Mouse (Mus musculus): ENCODE data around the gene Fam222a. TPM values are rescaled to one million over a fixed set of nuclear protein-coding genes. Genes with fewer than 3 reads are reported as not detected.

Fam222a gene
- polyA plus RNA-seq, 1 experiment from 2014 or later, result 1.2 TPM

DNA sequence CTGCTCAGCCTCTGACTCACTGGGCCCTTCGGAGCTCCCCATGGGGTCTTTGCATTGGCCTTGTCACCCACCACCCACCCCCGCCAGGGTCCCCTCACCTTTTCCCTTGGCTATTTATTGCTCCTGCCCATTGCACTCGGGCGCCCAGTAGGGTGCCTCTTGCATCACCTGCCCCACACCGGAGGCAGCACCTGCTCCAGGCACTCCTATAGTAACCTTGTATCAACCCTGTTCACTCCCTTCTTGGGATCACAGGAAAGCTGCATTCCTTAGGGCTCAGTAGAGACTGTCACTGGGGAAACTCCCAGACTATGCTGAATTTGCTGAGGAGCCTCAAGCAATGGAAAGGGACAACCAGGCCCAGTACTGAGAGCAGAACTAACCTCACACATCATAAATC is 6.9 kb upstream of the Fam222a start:
- 41% methylated on average over 5 of the region's 5 CpGs for WGBS
- Histone ChIP-seq H3K27ac (no peak overlapping the region; the same call in 1 of the 2 replicates), H3K4me1 (peaks cover 37% of the 10 kb centered on the region), H3K36me3 (no peaks in the 10 kb centered on the region), H3K27me3 (peaks cover 7% of the 10 kb centered on the region), H3K9me3 (no peaks in the 10 kb centered on the region), H3K9ac (no peak overlapping the region), H3K4me2 (no peak overlapping the region), H3K4me3 (no peak overlapping the region)
- ATAC-seq (ENCODE audit: insufficient number of reproducible peaks, insufficient read depth, low FRiP score, low TSS enrichment, low read depth), result no peak

DNA sequence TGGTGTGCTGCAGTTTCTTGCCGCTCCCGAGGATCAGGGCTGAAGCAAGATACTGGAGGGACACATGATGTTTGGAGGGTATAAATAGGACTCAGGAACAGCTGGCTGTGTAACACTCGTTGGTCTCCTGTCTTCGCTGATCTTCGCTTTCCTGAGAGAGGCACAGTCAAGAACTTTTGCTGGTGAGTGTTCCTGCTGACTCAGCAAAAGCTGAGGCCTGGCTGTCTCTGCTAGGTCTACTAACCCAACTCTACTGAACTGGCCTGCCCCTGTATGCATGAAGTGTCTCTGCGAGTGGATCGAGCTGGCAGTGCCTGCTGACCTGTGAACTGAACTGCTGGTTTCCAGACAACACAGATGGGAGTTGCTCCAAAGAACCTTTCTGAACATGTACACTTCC is 3.8 kb upstream of the Fam222a start:
- H3K4me2 ChIP-seq, result no peak overlapping the region
- ATAC-seq (ENCODE audit: insufficient number of reproducible peaks, insufficient read depth, low FRiP score, low TSS enrichment, low read depth), result no peak
- H3K27ac ChIP-seq, result no peak overlapping the region
- no peaks in the 10 kb centered on the region for H3K36me3 ChIP-seq
- H3K9me3 ChIP-seq, result no peaks in the 10 kb centered on the region
- H3K9ac ChIP-seq, result no peak overlapping the region
- peaks cover 35% of the 10 kb centered on the region for H3K4me1 ChIP-seq
- H3K27me3 ChIP-seq, result peaks cover 15% of the 10 kb centered on the region
- 93% methylated on average over 7 of the region's 7 CpGs for WGBS
- H3K4me3 ChIP-seq, result no peak overlapping the region

DNA sequence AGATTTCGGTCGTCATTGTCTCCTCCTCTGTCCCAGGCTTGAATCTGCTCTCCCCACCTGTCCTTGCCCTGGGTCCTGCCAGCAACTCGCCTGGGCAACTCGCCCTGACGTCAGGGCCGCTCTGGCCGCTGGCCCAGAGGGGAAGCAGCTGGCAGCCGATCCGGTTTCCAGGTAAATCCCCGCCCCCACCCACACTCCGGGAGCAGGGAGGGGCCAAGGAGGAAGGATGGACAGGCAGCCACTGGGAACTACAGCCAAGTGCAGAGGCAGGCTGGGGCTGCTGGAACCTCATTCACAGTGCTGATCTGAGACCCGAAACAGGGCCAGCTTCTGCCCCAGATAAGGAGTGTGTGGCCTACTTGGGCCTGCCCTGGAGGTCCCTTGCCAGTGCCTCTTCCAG is 2.5 kb upstream of the Fam222a start:
- no peak overlapping the region for H3K4me3 ChIP-seq
- WGBS, result 7% methylated on average over 12 of the region's 12 CpGs

DNA sequence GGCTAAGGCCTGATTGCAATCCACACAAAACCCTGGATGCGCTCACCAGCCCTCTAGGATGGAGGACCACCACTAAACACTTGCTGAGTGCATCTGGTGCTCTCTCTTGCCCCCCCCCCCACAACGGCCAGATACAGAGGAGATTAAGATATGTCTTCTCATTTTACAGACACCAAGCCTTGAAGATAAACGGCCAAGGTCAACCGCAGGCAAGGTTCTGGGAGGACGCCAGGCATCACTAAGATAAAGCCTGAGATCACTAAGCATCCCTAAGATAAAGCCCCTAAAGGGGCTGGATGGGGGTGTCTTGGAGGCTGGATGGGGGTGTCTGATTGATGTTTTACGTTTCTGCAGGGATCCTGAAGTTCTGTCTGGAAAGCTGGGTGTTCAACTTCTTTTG is 2.1 kb upstream of the Fam222a start:
- Histone ChIP-seq H3K9ac (no peak overlapping the region), H3K4me3 (no peak overlapping the region), H3K4me1 (peaks cover 46% of the 10 kb centered on the region), H3K27ac (no peak overlapping the region), H3K9me3 (no peaks in the 10 kb centered on the region), H3K36me3 (no peaks in the 10 kb centered on the region), H3K4me2 (no peak overlapping the region; the same call in 1 of the 2 replicates), H3K27me3 (peaks cover 29% of the 10 kb centered on the region)
- WGBS, result 56% methylated on average over 6 of the region's 6 CpGs
- ATAC-seq (ENCODE audit: insufficient number of reproducible peaks, insufficient read depth, low FRiP score, low TSS enrichment, low read depth), result no peak

More for the DNA sequence above, 2.5 kb upstream of the Fam222a start:
- Histone ChIP-seq H3K36me3 (no peaks in the 10 kb centered on the region), H3K4me1 (peaks cover 46% of the 10 kb centered on the region), H3K27ac (no peak overlapping the region), H3K27me3 (peaks cover 25% of the 10 kb centered on the region), H3K9me3 (no peaks in the 10 kb centered on the region), H3K4me2 (peak overlapping the region; percentile 33), H3K9ac (peak overlapping the region; percentile 12; the same call in 1 of the 2 replicates)
- no peak for ATAC-seq (ENCODE audit: insufficient number of reproducible peaks, insufficient read depth, low FRiP score, low TSS enrichment, low read depth)

DNA sequence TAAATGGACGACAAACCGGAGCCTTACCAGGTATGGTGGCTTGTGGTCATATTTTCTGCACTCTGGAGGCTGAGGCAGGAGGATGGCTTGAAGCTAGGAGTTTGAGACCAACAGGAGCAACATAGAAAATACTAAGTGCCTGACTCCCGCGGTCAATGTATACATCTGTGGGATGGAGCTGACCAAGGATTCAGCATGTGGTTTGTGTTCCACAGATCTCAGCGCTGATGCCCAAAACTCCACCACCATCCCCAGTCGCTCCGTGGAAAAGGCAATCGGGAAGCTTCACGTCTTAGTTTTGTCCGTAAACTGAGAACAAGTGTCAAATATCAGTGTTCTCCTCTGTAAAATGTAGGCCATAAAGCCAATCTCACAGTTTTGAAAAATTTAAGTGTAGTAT is 1.4 kb upstream of the Fam222a start:
- 80% methylated on average over 10 of the region's 10 CpGs for WGBS
- Histone ChIP-seq H3K9me3 (no peaks in the 10 kb centered on the region), H3K27ac (no peak overlapping the region), H3K4me3 (peak overlapping the region; percentile 70; the same call in 1 of the 2 replicates), H3K4me1 (peaks cover 49% of the 10 kb centered on the region), H3K27me3 (peaks cover 36% of the 10 kb centered on the region), H3K36me3 (no peaks in the 10 kb centered on the region), H3K4me2 (peak overlapping the region; percentile 99; the same call in 1 of the 2 replicates), H3K9ac (no peak overlapping the region)
- ATAC-seq (ENCODE audit: insufficient number of reproducible peaks, insufficient read depth, low FRiP score, low TSS enrichment, low read depth), result no peak

DNA sequence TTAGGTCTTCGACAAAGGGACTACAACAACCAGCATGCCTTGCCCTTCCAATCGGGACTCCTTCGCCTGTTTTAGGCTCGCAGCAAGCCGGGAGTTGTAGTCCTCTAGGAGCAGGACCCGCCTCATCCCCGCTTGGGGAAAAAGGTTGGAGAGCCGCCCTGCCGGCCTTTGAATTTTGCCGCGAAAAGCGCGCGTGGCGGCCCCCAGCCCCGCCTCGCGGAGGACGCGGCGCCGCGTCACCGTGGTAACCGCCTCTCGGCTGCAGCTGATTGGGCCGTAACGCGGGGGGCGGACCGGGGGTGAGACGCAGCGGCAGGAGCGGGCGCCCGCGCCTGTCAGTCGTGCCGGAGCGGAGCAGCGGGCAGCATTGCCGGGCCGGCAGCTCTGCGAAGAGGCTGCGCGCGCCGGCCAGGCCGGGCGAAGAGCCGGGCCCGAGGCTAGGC is 720 bp upstream of the Fam222a start:
- Histone ChIP-seq H3K27ac (peak overlapping the region; percentile 62), H3K9me3 (no peaks in the 10 kb centered on the region), H3K4me1 (peaks cover 55% of the 10 kb centered on the region), H3K4me2 (peak overlapping the region; percentile 99), H3K27me3 (peaks cover 43% of the 10 kb centered on the region), H3K9ac (peak overlapping the region; percentile 73), H3K4me3 (peak overlapping the region; percentile 70), H3K36me3 (no peaks in the 10 kb centered on the region)
- peak; percentile 89 for ATAC-seq (ENCODE audit: insufficient number of reproducible peaks, insufficient read depth, low FRiP score, low TSS enrichment, low read depth)
- under 1% methylated on average over 44 of the region's 52 CpGs for WGBS

DNA sequence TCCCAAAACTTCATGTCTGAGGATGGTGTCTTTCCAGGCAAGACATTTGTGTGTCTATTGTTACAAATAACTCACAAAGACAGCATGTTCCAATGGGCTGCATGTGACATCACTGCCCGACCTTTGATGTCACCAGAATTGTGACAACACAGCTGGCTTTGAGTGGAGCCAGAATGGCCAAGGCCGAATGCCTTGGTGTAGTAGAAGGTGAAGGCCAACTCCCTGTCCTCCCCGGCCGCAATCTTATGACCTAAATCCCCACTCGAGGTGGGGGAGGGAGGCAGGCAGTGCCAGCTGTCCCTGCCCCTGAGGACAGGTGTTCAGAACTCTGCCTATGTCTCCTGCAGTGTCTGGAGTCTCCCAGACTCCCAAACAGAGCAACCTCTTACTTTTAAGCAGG is 1.0 kb downstream of the Fam222a start:
- Histone ChIP-seq H3K27ac (no peak overlapping the region), H3K9ac (no peak overlapping the region), H3K4me2 (peak overlapping the region; percentile 99), H3K4me1 (peaks cover 71% of the 10 kb centered on the region), H3K27me3 (peaks cover 60% of the 10 kb centered on the region), H3K9me3 (no peaks in the 10 kb centered on the region), H3K36me3 (no peaks in the 10 kb centered on the region), H3K4me3 (peak overlapping the region; percentile 70)
- no peak for ATAC-seq (ENCODE audit: insufficient number of reproducible peaks, insufficient read depth, low FRiP score, low TSS enrichment, low read depth)
- 24% methylated on average over 5 of the region's 5 CpGs for WGBS

DNA sequence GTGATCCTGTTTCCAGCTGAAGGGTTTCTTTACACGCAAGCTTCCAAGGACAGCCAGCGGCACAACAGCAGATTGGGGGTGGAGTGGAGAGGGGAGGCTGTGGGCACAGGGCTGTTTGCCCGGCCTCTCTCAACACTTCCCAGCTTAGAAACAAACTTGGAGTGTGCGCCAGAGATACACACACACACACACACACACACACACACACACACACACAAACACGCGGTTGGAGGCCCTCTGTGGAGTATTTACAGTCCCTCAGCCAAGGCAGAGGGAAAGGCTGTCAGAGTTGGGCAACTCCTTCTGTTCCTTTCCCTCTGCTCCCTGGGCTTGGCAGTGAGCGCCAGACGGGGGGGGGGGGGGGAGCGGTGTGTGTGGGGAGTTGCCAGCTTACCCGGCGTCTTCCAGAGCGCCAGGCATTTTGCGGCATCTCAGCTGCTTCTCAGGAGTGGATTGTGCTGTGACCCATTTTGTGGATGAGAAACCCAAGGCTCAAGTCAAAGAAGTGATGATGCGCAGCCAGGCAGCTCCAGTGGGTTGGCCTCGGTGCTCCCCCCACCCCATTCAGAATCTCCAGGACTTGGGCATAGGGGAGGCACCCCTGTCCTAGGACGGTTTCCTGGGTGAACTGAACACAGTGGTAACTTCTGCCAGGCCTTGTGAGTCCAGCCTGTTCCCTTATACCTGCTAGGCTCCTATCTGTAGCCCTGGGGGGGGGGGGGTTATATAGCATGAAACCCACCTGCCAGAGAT is 2.3 kb downstream of the Fam222a start:
- peaks cover 79% of the 10 kb centered on the region for H3K4me1 ChIP-seq
- no peak overlapping the region for H3K27ac ChIP-seq
- H3K4me3 ChIP-seq, result peak overlapping the region; percentile 70
- H3K9ac ChIP-seq, result no peak overlapping the region
- H3K36me3 ChIP-seq, result no peaks in the 10 kb centered on the region
- H3K9me3 ChIP-seq, result no peaks in the 10 kb centered on the region
- H3K27me3 ChIP-seq, result peaks cover 73% of the 10 kb centered on the region
- no peak for ATAC-seq (ENCODE audit: insufficient number of reproducible peaks, insufficient read depth, low FRiP score, low TSS enrichment, low read depth)
- H3K4me2 ChIP-seq, result peak overlapping the region; percentile 99
- WGBS, result 24% methylated on average over 13 of the region's 16 CpGs

DNA sequence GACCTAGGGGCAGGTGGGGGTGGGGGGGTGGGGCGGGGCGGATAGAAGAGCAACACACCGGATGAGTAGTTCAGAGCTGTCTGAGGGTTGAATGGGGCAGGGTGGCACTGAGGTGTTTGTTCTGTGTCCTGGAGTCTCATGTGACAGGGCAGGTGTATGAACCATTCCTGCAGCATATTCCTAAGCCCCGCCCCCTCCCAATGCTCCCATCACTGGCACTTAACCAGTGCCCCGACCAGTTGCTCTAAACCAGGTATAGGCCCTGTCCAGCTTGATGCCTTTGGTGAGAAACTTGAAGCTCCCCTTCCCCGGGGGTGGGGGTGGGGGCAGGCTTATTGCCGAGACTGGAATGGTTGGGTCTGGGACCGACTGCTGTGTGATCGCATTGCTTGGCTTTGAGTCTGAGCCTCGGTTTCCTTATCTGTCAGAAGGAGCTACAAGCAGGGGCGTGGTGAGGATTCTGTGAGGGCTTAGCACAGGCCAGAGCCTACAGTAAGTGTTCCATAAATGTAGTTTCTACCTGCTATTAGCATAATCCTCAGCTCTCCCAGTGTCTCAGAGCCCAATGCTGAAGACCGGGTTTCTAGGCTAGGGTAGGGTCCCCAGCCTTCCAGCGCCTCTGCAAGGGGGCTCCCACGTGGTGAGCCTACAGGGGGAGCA is 3.1 kb downstream of the Fam222a start:
- 4% methylated on average over 14 of the region's 14 CpGs for WGBS
- no peak overlapping the region for H3K27ac ChIP-seq
- H3K4me3 ChIP-seq, result peak overlapping the region; percentile 43
- peaks cover 69% of the 10 kb centered on the region for H3K27me3 ChIP-seq
- peaks cover 79% of the 10 kb centered on the region for H3K4me1 ChIP-seq
- no peaks in the 10 kb centered on the region for H3K9me3 ChIP-seq
- H3K4me2 ChIP-seq, result peak overlapping the region; percentile 72
- ATAC-seq (ENCODE audit: insufficient number of reproducible peaks, insufficient read depth, low FRiP score, low TSS enrichment, low read depth), result no peak
- H3K36me3 ChIP-seq, result no peaks in the 10 kb centered on the region
- peak overlapping the region; percentile 64 for H3K9ac ChIP-seq

DNA sequence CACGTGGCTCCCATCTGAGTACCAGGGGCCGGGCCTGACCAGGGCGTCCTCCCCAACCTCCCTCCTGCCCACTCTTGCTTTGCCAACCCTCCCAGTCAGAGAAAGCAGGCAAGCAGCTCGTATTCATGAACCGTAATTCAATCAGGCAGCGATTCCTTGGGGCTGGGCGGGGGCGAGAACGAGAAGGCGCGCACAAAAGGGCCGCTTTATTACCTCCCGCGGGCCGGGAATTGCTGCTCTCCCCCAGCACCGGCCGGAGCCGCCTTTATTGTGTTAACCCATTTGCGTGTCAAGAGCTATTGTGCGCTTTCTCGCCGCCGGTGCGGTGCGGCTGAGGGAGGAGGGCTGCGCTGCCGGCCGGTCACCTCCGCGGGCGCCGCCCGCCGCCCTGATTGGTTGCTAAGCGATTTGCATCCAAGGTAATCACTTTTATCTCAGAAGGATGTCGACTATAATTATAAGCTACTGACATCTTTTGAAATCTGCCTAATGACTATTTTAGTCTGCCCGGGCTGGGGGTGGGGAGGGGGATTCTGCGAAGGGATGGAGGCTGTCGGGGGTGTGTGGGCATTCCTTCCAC is 3.7 kb downstream of the Fam222a start:
- peak overlapping the region; percentile 43 for H3K4me3 ChIP-seq
- H3K36me3 ChIP-seq, result no peaks in the 10 kb centered on the region
- H3K9me3 ChIP-seq, result no peaks in the 10 kb centered on the region
- under 1% methylated on average over 39 of the region's 39 CpGs for WGBS
- ATAC-seq (ENCODE audit: insufficient number of reproducible peaks, insufficient read depth, low FRiP score, low TSS enrichment, low read depth), result no peak
- peaks cover 69% of the 10 kb centered on the region for H3K27me3 ChIP-seq
- peaks cover 84% of the 10 kb centered on the region for H3K4me1 ChIP-seq
- no peak overlapping the region for H3K27ac ChIP-seq
- H3K4me2 ChIP-seq, result peak overlapping the region; percentile 72
- H3K9ac ChIP-seq, result peak overlapping the region; percentile 64

DNA sequence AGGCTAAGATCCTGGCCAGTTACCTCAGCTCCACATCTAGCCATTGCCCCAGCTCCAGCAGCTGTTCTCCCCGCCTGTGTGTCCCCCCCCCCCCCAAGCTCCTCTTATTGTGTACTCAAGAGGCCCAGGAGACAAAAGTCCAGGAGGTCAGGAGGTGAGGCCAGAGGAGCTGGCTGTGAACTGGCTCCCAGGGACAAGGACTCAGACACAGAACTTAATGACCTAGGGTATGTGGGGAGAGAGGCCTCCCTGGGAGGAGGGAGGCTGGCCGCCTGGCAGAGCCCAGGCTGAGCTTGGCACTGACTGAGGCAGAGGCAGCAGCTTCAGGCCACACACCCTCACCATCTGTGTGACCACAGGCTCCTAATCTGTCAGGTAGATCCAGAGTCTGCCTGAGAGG is 5.2 kb downstream of the Fam222a start:
- no peak overlapping the region for H3K27ac ChIP-seq
- no peaks in the 10 kb centered on the region for H3K9me3 ChIP-seq
- H3K36me3 ChIP-seq, result no peaks in the 10 kb centered on the region
- WGBS, result 39% methylated on average over 2 of the region's 2 CpGs
- no peak overlapping the region for H3K4me2 ChIP-seq
- peaks cover 80% of the 10 kb centered on the region for H3K4me1 ChIP-seq
- no peak overlapping the region for H3K9ac ChIP-seq
- no peak overlapping the region for H3K4me3 ChIP-seq
- H3K27me3 ChIP-seq, result peaks cover 74% of the 10 kb centered on the region
- ATAC-seq (ENCODE audit: insufficient number of reproducible peaks, insufficient read depth, low FRiP score, low TSS enrichment, low read depth), result no peak

Data from embryonic facial prominence, embryonic 13.5 days (tissue).